Mouse (Mus musculus): ENCODE results near the gene Prkn.
A peak's percentile ranks its signal among the peaks of the same experiment; 100 is the strongest.

DNA sequence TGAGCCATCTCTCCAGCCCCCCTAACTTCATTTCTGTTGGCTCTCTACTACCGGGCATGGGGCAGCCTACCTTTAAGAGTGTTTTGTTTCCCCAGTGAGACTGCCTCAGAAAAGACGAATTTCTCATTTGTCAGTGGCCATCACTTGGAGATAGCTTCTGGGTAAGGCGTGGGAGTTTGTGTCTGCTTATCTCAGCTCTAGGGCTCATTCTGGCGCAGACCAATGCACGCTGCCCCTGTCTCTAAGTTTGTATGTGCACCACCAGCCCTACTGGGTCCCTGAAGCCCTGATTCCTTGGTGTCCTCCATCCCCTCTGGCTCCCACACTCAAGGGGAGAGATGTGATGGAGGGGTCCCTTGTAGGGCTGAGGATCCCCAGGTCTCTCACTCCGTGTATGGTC lies 1198.3 kb downstream of the Prkn start:
- no peak for TF ChIP-seq CTCF (IDR thresholded peaks at IDR 0.05; ENCODE audit: low read depth)
- TF ChIP-seq EP300 (IDR thresholded peaks at IDR 0.05; ENCODE audit: low read depth) = peak; percentile 73
